Mouse (Mus musculus) limb, embryonic 10.5 days (tissue): Measurements from ENCODE around the gene Rhof. TPM values are rescaled to one million over a fixed set of nuclear protein-coding genes. Genes with fewer than 3 reads are reported as not detected.

ENCODE experiments used
- DNase-seq: peaks from one replicate; pipeline ENCODE4 v3.0.0-alpha.2; 2017; ENCODE audit warnings: low spot score
- H3K27ac ChIP-seq: fragments of 300-500 bp; sonication (generic); 2 replicates; pipeline ENCODE4 v1.5.1; 2016; ENCODE audit warnings: mild to moderate bottlenecking
- H3K27me3 ChIP-seq: fragments of 300-500 bp; sonication (generic); 2 replicates; pipeline ENCODE4 v1.6.1; 2016; ENCODE audit warnings: low read depth, mild to moderate bottlenecking; ENCODE audit not compliant: poor library complexity, severe bottlenecking
- H3K36me3 ChIP-seq: fragments of 300-500 bp; sonication (generic); 2 replicates; pipeline ENCODE4 v1.6.1; 2016; ENCODE audit warnings: mild to moderate bottlenecking, moderate library complexity
- H3K4me1 ChIP-seq: fragments of 300-500 bp; sonication (generic); 2 replicates; pipeline ENCODE4 v1.6.1; 2016
- H3K4me3 ChIP-seq: fragments of 300-500 bp; sonication (generic); 2 replicates; pipeline ENCODE4 v1.5.1; 2016; ENCODE audit warnings: mild to moderate bottlenecking, moderate library complexity
- H3K9me3 ChIP-seq: fragments of 300-500 bp; sonication (generic); replicated peaks from 2 replicates; pipeline ENCODE4 v1.6.1; 2016; ENCODE audit warnings: mild to moderate bottlenecking
- WGBS: fragments of 180-500 bp; shearing (Covaris S2); methylation state at CpG from one replicate; pipeline ENCODE4 v1.1.7; 2016; 5-methylcytosine and 5-hydroxymethylcytosine counted together
- polyA plus RNA-seq: library from polyadenylated mRNA; unstranded; fragments of >200 nt; fragmentation: Nextera tagmentation; extraction: Ambion mirVana; gene quantifications from 2 replicates; pipeline ENCODE4 v1.2.1, GENCODE M21; 2016

The Rhof gene
- polyA plus RNA-seq, 1 experiment from 2014 or later, result 2.0 TPM

GRCm38 (mm10) chr5:123128426-123129169 lies 3.9 kb downstream of the Rhof start:
- Histone ChIP-seq H3K4me3 (no peak overlapping the region), H3K36me3 (peaks cover 40% of the 10 kb centered on the region), H3K27ac (no peak overlapping the region), H3K27me3 (peaks cover 4% of the 10 kb centered on the region; the same call in 1 of the 2 replicates), H3K9me3 (no peaks in the 10 kb centered on the region), H3K4me1 (peaks cover 26% of the 10 kb centered on the region)
- DNase-seq, result no peak
- 74% methylated on average over 10 of the region's 10 CpGs for WGBS

GRCm38 (mm10) chr5:123127031-123127430 lies 5.5 kb downstream of the Rhof start:
- H3K4me1 ChIP-seq, result peaks cover 10% of the 10 kb centered on the region
- DNase-seq, result no peak
- no peaks in the 10 kb centered on the region; the same call in 1 of the 2 replicates for H3K9me3 ChIP-seq
- H3K36me3 ChIP-seq, result peaks cover 38% of the 10 kb centered on the region
- no peak overlapping the region for H3K4me3 ChIP-seq
- 75% methylated on average over 6 of the region's 6 CpGs for WGBS
- H3K27me3 ChIP-seq, result peaks cover 4% of the 10 kb centered on the region; the same call in 1 of the 2 replicates
- H3K27ac ChIP-seq, result no peak overlapping the region

- Histone ChIP-seq H3K36me3 (peaks cover 38% of the 10 kb centered on the region), H3K4me3 (no peak overlapping the region), H3K27ac (no peak overlapping the region), H3K9me3 (no peaks in the 10 kb centered on the region; the same call in 1 of the 2 replicates), H3K4me1 (no peaks in the 10 kb centered on the region), H3K27me3 (0 out of 2 replicates have a peak, but pooled peaks cover 3% of the 10 kb centered on the region)
- 89% methylated on average over 18 of the region's 18 CpGs for WGBS
- no peak for DNase-seq
These were observed 6.7 kb downstream of the Rhof start for GRCm38 (mm10) chr5:123125638-123126406.

- Histone ChIP-seq H3K36me3 (peaks cover 33% of the 10 kb centered on the region), H3K4me3 (no peak overlapping the region), H3K27me3 (no peaks in the 10 kb centered on the region), H3K27ac (no peak overlapping the region), H3K9me3 (no peaks in the 10 kb centered on the region; the same call in 1 of the 2 replicates), H3K4me1 (no peaks in the 10 kb centered on the region)
- 80% methylated on average over 6 of the region's 6 CpGs for WGBS
- DNase-seq, result no peak
These were observed 7.4 kb downstream of the Rhof start for GRCm38 (mm10) chr5:123125105-123125504.

GRCm38 (mm10) chr5:123122181-123122580 lies 10.3 kb downstream of the Rhof start:
- H3K9me3 ChIP-seq, result no peaks in the 10 kb centered on the region; the same call in 1 of the 2 replicates
- H3K36me3 ChIP-seq, result peaks cover 30% of the 10 kb centered on the region
- H3K27ac ChIP-seq, result no peak overlapping the region
- 93% methylated on average over 4 of the region's 4 CpGs for WGBS
- H3K4me1 ChIP-seq, result no peaks in the 10 kb centered on the region
- no peaks in the 10 kb centered on the region for H3K27me3 ChIP-seq
- H3K4me3 ChIP-seq, result no peak overlapping the region
- no peak for DNase-seq

GRCm38 (mm10) chr5:123120624-123121215 lies 11.8 kb downstream of the Rhof start:
- Histone ChIP-seq H3K4me3 (no peak overlapping the region), H3K27ac (no peak overlapping the region), H3K27me3 (no peaks in the 10 kb centered on the region), H3K36me3 (peaks cover 18% of the 10 kb centered on the region), H3K9me3 (no peaks in the 10 kb centered on the region; the same call in 1 of the 2 replicates), H3K4me1 (no peaks in the 10 kb centered on the region)
- WGBS, result 65% methylated on average over 7 of the region's 7 CpGs
- no peak for DNase-seq

- Histone ChIP-seq H3K27me3 (no peaks in the 10 kb centered on the region), H3K27ac (no peak overlapping the region), H3K4me3 (no peak overlapping the region), H3K9me3 (no peaks in the 10 kb centered on the region; the same call in 1 of the 2 replicates), H3K4me1 (no peaks in the 10 kb centered on the region), H3K36me3 (peaks cover 11% of the 10 kb centered on the region)
- 78% methylated on average over 10 of the region's 10 CpGs for WGBS
- no peak for DNase-seq
These were observed 13.7 kb downstream of the Rhof start for GRCm38 (mm10) chr5:123118826-123119225.

- H3K4me3 ChIP-seq, result no peak overlapping the region
- H3K27ac ChIP-seq, result no peak overlapping the region
- no peaks in the 10 kb centered on the region; the same call in 1 of the 2 replicates for H3K9me3 ChIP-seq
- no peak for DNase-seq
- no peaks in the 10 kb centered on the region for H3K4me1 ChIP-seq
- peaks cover 8% of the 10 kb centered on the region; the same call in 1 of the 2 replicates for H3K36me3 ChIP-seq
- H3K27me3 ChIP-seq, result no peaks in the 10 kb centered on the region
- 90% methylated on average over 8 of the region's 8 CpGs for WGBS
These were observed 14.7 kb downstream of the Rhof start for GRCm38 (mm10) chr5:123117773-123118172.

GRCm38 (mm10) chr5:123117257-123117656 lies 15.2 kb downstream of the Rhof start:
- WGBS, result 15% methylated on average over 10 of the region's 10 CpGs
- DNase-seq, result peak; percentile 88

GRCm38 (mm10) chr5:123116080-123116479 lies 16.4 kb downstream of the Rhof start:
- Histone ChIP-seq H3K27ac (no peak overlapping the region; the same call in 1 of the 2 replicates), H3K4me3 (no peak overlapping the region; the same call in 1 of the 2 replicates), H3K9me3 (no peaks in the 10 kb centered on the region), H3K27me3 (no peaks in the 10 kb centered on the region), H3K36me3 (peaks cover 4% of the 10 kb centered on the region; the same call in 1 of the 2 replicates), H3K4me1 (no peaks in the 10 kb centered on the region)
- 67% methylated on average over 8 of the region's 8 CpGs for WGBS
- DNase-seq, result no peak

More at GRCm38 (mm10) chr5:123117257-123117656, 15.2 kb downstream of the Rhof start:
- Histone ChIP-seq H3K4me3 (no peak overlapping the region), H3K27me3 (no peaks in the 10 kb centered on the region), H3K27ac (no peak overlapping the region), H3K36me3 (peaks cover 4% of the 10 kb centered on the region; the same call in 1 of the 2 replicates), H3K9me3 (no peaks in the 10 kb centered on the region), H3K4me1 (no peaks in the 10 kb centered on the region)

GRCm38 (mm10) chr5:123114924-123115323 lies 17.6 kb downstream of the Rhof start:
- H3K36me3 ChIP-seq, result peaks cover 4% of the 10 kb centered on the region; the same call in 1 of the 2 replicates
- no peak for DNase-seq
- H3K4me3 ChIP-seq, result no peak overlapping the region
- H3K27ac ChIP-seq, result no peak overlapping the region
- WGBS, result 45% methylated on average over 7 of the region's 7 CpGs
- H3K9me3 ChIP-seq, result no peaks in the 10 kb centered on the region
- H3K27me3 ChIP-seq, result no peaks in the 10 kb centered on the region
- H3K4me1 ChIP-seq, result peaks cover 8% of the 10 kb centered on the region

GRCm38 (mm10) chr5:123114109-123114508 lies 18.4 kb downstream of the Rhof start:
- 59% methylated on average over 11 of the region's 11 CpGs for WGBS
- Histone ChIP-seq H3K27me3 (no peaks in the 10 kb centered on the region), H3K4me1 (peaks cover 16% of the 10 kb centered on the region), H3K9me3 (no peaks in the 10 kb centered on the region), H3K27ac (no peak overlapping the region), H3K36me3 (peaks cover 4% of the 10 kb centered on the region; the same call in 1 of the 2 replicates), H3K4me3 (no peak overlapping the region)
- no peak for DNase-seq
